Mouse (Mus musculus) cortical plate, adult 2 months (tissue): ENCODE results near the gene Ccdc186.

Experiments used
- CTCF ChIP-seq: fragments of 200-500 bp; IDR thresholded peaks from 2 replicates; pipeline ENCODE4 v1.5.1; 2011; ENCODE audit warnings: mild to moderate bottlenecking, control low read depth, low read length; ENCODE audit not compliant: insufficient read depth; ENCODE audit errors: extremely low read depth
- POLR2A ChIP-seq: fragments of 200-500 bp; IDR thresholded peaks from 2 replicates; pipeline ENCODE4 v1.6.1; 2011; ENCODE audit warnings: mild to moderate bottlenecking, low read length, control low read depth; ENCODE audit not compliant: insufficient read depth; ENCODE audit errors: extremely low read depth

- no peak for TF ChIP-seq CTCF
- TF ChIP-seq POLR2A, result no peak
Measured at GRCm38 (mm10) chr19:56826047-56826631, 4.1 kb upstream of the Ccdc186 start, which contains the start of gene Tdrd1.
